Mouse (Mus musculus) frontal cortex, adult (tissue): ENCODE measurements around the gene Adgrb2.

Experiments
- ATAC-seq: cut with Nextera tagmentation; 2 replicates; pipeline ENCODE4 v1.9.2; 2017; ENCODE audit warnings: mild to moderate bottlenecking, moderate library complexity, mixed read lengths; ENCODE audit not compliant: low TSS enrichment

Gene Adgrb2

GRCm38 (mm10) chr4:129984421-129985061 lies at the start of gene Adgrb2:
TSS of gene Adgrb2 (plus strand) at chr4:129984870.
- peak; percentile 21; the same call in 1 of the 2 replicates for ATAC-seq

- ATAC-seq: no peak
Measured at GRCm38 (mm10) chr4:129951359-129951821, 33.3 kb upstream of the Adgrb2 start.

GRCm38 (mm10) chr4:129952241-129952810 lies 32.3 kb upstream of the Adgrb2 start:
- no peak for ATAC-seq

- ATAC-seq: no peak
Measured at GRCm38 (mm10) chr4:129954527-129954926, 30.1 kb upstream of the Adgrb2 start.

- peak; percentile 84 for ATAC-seq
Measured at GRCm38 (mm10) chr4:129960180-129960944, 24.3 kb upstream of the Adgrb2 start.

- no peak for ATAC-seq
Measured at GRCm38 (mm10) chr4:129965294-129965693, 19.4 kb upstream of the Adgrb2 start.

- ATAC-seq: peak; percentile 54
Measured at GRCm38 (mm10) chr4:129966201-129966600, 18.5 kb upstream of the Adgrb2 start.

GRCm38 (mm10) chr4:129967024-129968014 lies 17.4 kb upstream of the Adgrb2 start:
- ATAC-seq: peak; percentile 67

GRCm38 (mm10) chr4:129970168-129970567 lies 14.5 kb upstream of the Adgrb2 start:
- ATAC-seq: no peak

- no peak for ATAC-seq
Measured at GRCm38 (mm10) chr4:129970861-129971260, 13.8 kb upstream of the Adgrb2 start.

GRCm38 (mm10) chr4:129971989-129972388 lies 12.7 kb upstream of the Adgrb2 start:
- ATAC-seq: no peak

- ATAC-seq: no peak
Measured at GRCm38 (mm10) chr4:129974285-129974684, 10.4 kb upstream of the Adgrb2 start.

GRCm38 (mm10) chr4:129977256-129977655 lies 7.4 kb upstream of the Adgrb2 start:
- no peak for ATAC-seq

GRCm38 (mm10) chr4:129978227-129978626 lies 6.4 kb upstream of the Adgrb2 start:
- ATAC-seq: no peak

GRCm38 (mm10) chr4:129978930-129979329 lies 5.7 kb upstream of the Adgrb2 start:
- peak; percentile 58 for ATAC-seq

GRCm38 (mm10) chr4:129981657-129982056 lies 3.0 kb upstream of the Adgrb2 start:
- no peak for ATAC-seq

GRCm38 (mm10) chr4:129983046-129983445 lies 1.6 kb upstream of the Adgrb2 start:
- ATAC-seq: 0 out of 2 replicates have a peak, but pooled peaks have one; percentile 9

GRCm38 (mm10) chr4:129983764-129984420 lies 778 bp upstream of the Adgrb2 start:
- ATAC-seq: peak; percentile 39

- ATAC-seq: no peak
Measured at GRCm38 (mm10) chr4:129985161-129985670, 546 bp downstream of the Adgrb2 start.

- ATAC-seq: no peak
Measured at GRCm38 (mm10) chr4:129985671-129986441, 1.2 kb downstream of the Adgrb2 start.
